Mouse (Mus musculus) liver, embryonic 15.5 days (tissue): ENCODE measurements around the gene Acot10. TPM values are rescaled to one million over a fixed set of nuclear protein-coding genes. Genes with fewer than 3 reads are reported as not detected.
"Not testable (repeated sequence)": the region's sequence is repeated elsewhere in the genome, so short reads cannot be mapped to it uniquely, and the experiment has no call there.

Source experiments
- ATAC-seq: fragments of 200-750 bp; cut with Nextera tagmentation; 2 replicates; pipeline ENCODE4 v1.8.0; 2017; ENCODE audit warnings: moderate number of reproducible peaks, mild to moderate bottlenecking, moderate library complexity; ENCODE audit not compliant: insufficient read depth
- H3K27ac ChIP-seq: fragments of 300-500 bp; sonication (generic); replicated peaks from 2 replicates; pipeline ENCODE4 v1.5.1; 2015; ENCODE audit warnings: mild to moderate bottlenecking, inconsistent platforms
- H3K27me3 ChIP-seq: fragments of 300-500 bp; sonication (generic); 2 replicates; pipeline ENCODE4 v1.6.1; 2015; ENCODE audit warnings: mild to moderate bottlenecking, inconsistent platforms
- H3K36me3 ChIP-seq: fragments of 300-500 bp; sonication (generic); replicated peaks from 2 replicates; pipeline ENCODE4 v1.6.1; 2015; ENCODE audit warnings: moderate library complexity, mild to moderate bottlenecking, inconsistent platforms
- H3K4me1 ChIP-seq: fragments of 300-500 bp; sonication (generic); replicated peaks from 2 replicates; pipeline ENCODE4 v1.6.1; 2015; ENCODE audit warnings: inconsistent platforms
- H3K4me2 ChIP-seq: fragments of 300-500 bp; sonication (generic); 2 replicates; pipeline ENCODE4 v1.6.1; 2015; ENCODE audit warnings: moderate library complexity, mild to moderate bottlenecking, inconsistent platforms
- H3K4me3 ChIP-seq: fragments of 300-500 bp; sonication (generic); replicated peaks from 2 replicates; pipeline ENCODE4 v1.5.1; 2015; ENCODE audit warnings: mild to moderate bottlenecking, inconsistent platforms
- H3K9ac ChIP-seq: fragments of 300-500 bp; sonication (generic); 2 replicates; pipeline ENCODE4 v1.6.1; 2015; ENCODE audit warnings: moderate library complexity, mild to moderate bottlenecking, inconsistent platforms
- H3K9me3 ChIP-seq: fragments of 300-500 bp; sonication (generic); replicated peaks from 2 replicates; pipeline ENCODE4 v1.6.1; 2016; ENCODE audit warnings: inconsistent platforms
- WGBS: fragments of 180-500 bp; shearing (Covaris S2); methylation state at CpG from one replicate; pipeline ENCODE4 v1.1.7; 2015; ENCODE audit warnings: mixed read lengths; ENCODE audit not compliant: insufficient replicate concordance; 5-methylcytosine and 5-hydroxymethylcytosine counted together
- polyA plus RNA-seq: library from polyadenylated mRNA; unstranded; fragments of >200 nt; fragmentation: Nextera tagmentation; extraction: Ambion mirVana; gene quantifications from 2 replicates; pipeline ENCODE4 v1.2.1, GENCODE M21; 2015

Gene Acot10
- polyA plus RNA-seq = not detected in 2 replicates

DNA sequence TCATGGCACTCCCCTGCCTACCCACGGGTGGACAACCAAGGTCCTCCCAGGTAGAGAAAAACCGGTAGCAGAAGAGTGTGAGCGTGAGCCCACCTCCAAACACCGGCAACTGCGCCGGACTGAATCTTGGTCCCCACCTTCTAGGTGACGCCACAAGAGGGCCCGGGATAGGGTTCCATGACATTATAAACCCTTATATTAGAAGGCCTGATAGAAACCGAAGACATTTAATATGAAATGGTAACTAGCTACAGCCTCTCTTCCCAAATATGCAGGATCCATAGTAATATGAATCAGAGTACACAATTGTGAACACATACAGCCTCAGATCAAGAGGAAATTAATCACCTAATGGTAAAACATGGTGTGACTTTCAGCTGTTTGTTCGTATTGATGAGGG is at the start of gene Acot10:
TSS of gene Acot10 (minus strand) at position 101 of the 400 bp plus-strand sequence.
- no peak within 1 kb of the TSS for H3K27ac ChIP-seq
- H3K36me3 ChIP-seq = no peaks in the 10 kb centered on the region
- no peak within 1 kb of the TSS for H3K4me3 ChIP-seq
- ATAC-seq = no peak
- H3K4me1 ChIP-seq = no peaks in the 10 kb centered on the region
- H3K9me3 ChIP-seq = no peaks in the 10 kb centered on the region
- no peaks in the 10 kb centered on the region for H3K27me3 ChIP-seq
- H3K9ac ChIP-seq = no peak within 1 kb of the TSS
- WGBS = 66% methylated on average over 10 of the region's 10 CpGs
- H3K4me2 ChIP-seq = no peak within 1 kb of the TSS

DNA sequence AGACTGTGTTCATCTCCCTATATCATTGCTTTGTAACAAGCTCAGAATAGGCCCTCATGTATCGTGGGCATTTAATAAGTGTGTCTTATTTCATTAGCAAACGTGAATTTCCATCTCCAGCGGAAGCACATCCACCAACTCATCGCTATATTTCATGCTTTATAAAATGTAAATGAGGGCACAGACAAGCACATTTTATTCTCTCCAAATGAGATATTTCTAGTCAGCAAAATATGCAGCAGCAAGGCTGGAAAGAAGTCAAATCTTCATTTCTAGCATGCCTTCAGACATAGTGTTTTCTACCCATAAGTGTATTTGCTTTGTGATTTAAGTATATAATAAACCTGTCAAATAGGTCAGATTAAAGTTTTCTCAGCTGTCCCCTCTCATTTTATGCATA is 45.3 kb upstream of the Acot10 start:
- no peak overlapping the region for H3K9ac ChIP-seq
- H3K27ac ChIP-seq = no peak overlapping the region
- H3K27me3 ChIP-seq = no peaks in the 10 kb centered on the region
- ATAC-seq = no peak
- 60% methylated on average over 4 of the region's 4 CpGs for WGBS
- H3K4me3 ChIP-seq = no peak overlapping the region
- H3K4me2 ChIP-seq = no peak overlapping the region
- H3K36me3 ChIP-seq = no peaks in the 10 kb centered on the region
- no peaks in the 10 kb centered on the region for H3K9me3 ChIP-seq
- no peaks in the 10 kb centered on the region for H3K4me1 ChIP-seq

DNA sequence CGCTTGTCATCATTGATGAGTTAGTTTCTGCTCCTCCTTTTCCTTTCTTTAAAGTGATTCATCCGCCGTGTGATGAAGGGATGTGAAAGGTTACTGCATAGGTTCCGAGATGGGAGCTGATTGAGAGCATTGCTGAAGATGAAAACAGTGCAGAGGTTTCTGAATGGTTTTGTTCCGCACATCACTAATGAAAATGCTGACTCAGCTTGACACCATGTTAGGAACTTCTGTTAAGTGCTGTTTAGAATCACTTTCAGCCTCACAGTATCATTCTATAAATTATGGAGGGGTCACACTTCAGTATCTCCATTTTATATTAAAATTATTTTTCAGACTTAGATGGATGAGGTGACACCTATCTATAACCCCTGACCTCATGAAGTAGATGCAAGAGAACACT is 29.7 kb upstream of the Acot10 start:
- no peaks in the 10 kb centered on the region for H3K27me3 ChIP-seq
- no peak overlapping the region for H3K4me3 ChIP-seq
- ATAC-seq = no peak
- no peak overlapping the region for H3K27ac ChIP-seq
- no peaks in the 10 kb centered on the region for H3K36me3 ChIP-seq
- no peak overlapping the region for H3K4me2 ChIP-seq
- H3K9ac ChIP-seq = no peak overlapping the region
- no peaks in the 10 kb centered on the region for H3K9me3 ChIP-seq
- no peaks in the 10 kb centered on the region for H3K4me1 ChIP-seq
- WGBS = 59% methylated on average over 5 of the region's 5 CpGs

DNA sequence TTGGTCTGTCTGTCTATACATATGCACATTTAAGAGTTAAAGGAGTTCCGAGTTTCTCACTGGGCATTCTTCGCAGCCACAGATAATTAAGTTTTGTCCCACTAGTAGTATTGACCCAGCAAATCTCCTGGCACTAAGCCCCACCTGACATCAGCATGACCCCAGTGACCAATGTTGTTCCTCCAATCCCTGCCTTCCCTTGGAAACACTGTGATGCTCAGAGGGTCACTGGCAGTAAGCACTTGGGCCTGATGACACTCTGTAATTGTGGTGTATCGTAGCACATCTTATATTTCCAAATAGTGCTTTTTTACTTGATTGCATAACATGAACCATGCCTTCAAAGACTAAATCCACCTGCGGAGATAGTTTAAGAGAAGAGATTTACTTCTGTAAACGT is 17.6 kb upstream of the Acot10 start:
- no peak overlapping the region for H3K9ac ChIP-seq
- no peak for ATAC-seq
- H3K4me2 ChIP-seq = no peak overlapping the region
- H3K4me3 ChIP-seq = no peak overlapping the region
- no peak overlapping the region for H3K27ac ChIP-seq
- no peaks in the 10 kb centered on the region for H3K27me3 ChIP-seq
- H3K9me3 ChIP-seq = no peaks in the 10 kb centered on the region
- H3K36me3 ChIP-seq = no peaks in the 10 kb centered on the region
- no peaks in the 10 kb centered on the region for H3K4me1 ChIP-seq
- WGBS = 68% methylated on average over 5 of the region's 5 CpGs

DNA sequence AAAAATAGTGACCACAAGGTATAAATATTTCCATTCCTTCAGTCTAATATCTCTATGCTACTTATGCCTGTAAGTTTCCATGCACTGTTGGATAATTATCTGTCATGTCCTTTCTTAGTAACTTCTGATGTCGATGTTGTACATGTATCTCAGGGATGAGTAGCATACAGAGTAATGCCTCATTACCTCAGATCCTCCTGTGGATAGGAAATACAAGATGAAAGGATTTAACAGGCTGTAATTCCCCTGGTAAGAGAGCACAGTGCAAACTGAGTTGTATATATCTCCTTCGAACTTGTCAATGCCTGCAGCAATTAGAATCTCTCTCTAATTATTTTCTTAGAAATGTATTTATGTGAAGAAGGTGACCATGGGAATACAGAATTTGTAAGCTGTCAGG is 16.2 kb upstream of the Acot10 start:
- Histone ChIP-seq H3K27ac (no peak overlapping the region), H3K4me1 (no peaks in the 10 kb centered on the region), H3K27me3 (no peaks in the 10 kb centered on the region), H3K36me3 (no peaks in the 10 kb centered on the region), H3K4me2 (no peak overlapping the region), H3K9ac (no peak overlapping the region), H3K4me3 (no peak overlapping the region), H3K9me3 (no peaks in the 10 kb centered on the region)
- 52% methylated on average over 2 of the region's 2 CpGs for WGBS
- no peak for ATAC-seq

DNA sequence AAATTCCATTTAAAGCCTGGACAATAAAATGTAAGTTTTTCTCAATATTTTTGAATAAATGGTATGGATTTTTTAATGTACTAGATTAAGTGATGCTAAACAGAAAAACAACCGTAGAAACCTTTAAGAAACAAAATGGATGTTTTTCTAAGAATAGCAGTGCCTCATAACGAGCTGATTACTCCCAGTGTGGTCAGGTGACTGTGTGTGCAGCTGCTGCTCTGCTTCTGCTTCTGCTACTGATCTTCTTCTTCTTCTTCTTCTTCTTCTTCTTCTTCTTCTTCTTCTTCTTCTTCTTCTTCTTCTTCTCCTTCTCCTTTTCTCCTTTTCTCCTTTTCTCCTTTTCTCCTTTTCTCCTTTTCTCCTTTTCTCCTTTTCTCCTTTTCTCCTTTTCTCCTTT is 3.0 kb upstream of the Acot10 start:
- not testable (repeated sequence) for H3K27ac ChIP-seq, H3K27me3 ChIP-seq, H3K36me3 ChIP-seq, H3K4me2 ChIP-seq, H3K9me3 ChIP-seq, H3K4me3 ChIP-seq, ATAC-seq, H3K9ac ChIP-seq, H3K4me1 ChIP-seq
- 47% methylated on average over 2 of the region's 2 CpGs for WGBS

DNA sequence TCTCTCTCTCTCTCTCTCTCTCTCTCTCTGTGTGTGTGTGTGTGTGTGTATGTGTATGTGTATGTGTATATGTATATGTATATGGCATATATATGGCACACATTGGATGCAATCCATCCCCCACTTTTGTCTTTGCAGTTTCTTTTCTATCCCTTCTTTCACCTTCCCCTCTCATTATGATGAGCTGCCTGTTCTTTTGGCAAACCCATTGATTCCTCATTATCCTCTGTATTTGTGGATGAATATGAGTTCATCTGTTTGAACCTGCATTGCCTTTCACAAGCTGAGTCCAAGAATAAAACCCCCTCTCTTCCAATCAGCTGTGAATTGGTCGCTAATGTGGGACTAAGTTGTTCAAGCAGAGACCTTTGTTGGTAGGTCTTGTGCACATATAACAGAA is 1.4 kb upstream of the Acot10 start:
- Histone ChIP-seq H3K9ac (no peak overlapping the region), H3K4me3 (no peak overlapping the region), H3K27ac (no peak overlapping the region), H3K36me3 (no peaks in the 10 kb centered on the region), H3K4me1 (no peaks in the 10 kb centered on the region), H3K4me2 (no peak overlapping the region), H3K9me3 (no peaks in the 10 kb centered on the region), H3K27me3 (no peaks in the 10 kb centered on the region)
- ATAC-seq = no peak
- WGBS = 48% methylated on average over 1 of the region's 1 CpGs

DNA sequence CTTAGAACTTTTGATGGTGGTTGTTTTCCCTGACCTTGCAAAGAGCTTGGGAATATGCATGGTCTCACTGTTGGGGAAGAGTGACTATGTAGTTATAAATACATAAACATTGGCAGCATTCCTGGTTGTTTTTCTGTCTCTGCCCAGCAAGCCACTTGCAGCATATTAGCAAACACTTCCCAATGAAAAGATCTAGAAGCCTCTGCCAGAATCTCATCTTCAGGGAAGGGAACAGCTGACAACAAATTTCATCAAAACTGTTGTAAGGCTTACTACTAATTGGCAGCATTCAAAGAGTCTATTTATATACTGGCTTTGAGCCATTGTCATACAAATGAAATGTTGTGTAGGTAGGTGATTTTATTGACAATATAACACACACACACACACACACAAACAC is 800 bp upstream of the Acot10 start:
- no peaks in the 10 kb centered on the region for H3K4me1 ChIP-seq
- H3K27me3 ChIP-seq = no peaks in the 10 kb centered on the region
- H3K4me3 ChIP-seq = no peak overlapping the region
- no peak overlapping the region for H3K27ac ChIP-seq
- H3K9me3 ChIP-seq = no peaks in the 10 kb centered on the region
- H3K9ac ChIP-seq = no peak overlapping the region
- H3K36me3 ChIP-seq = no peaks in the 10 kb centered on the region
- no peak overlapping the region for H3K4me2 ChIP-seq
- no peak for ATAC-seq

DNA sequence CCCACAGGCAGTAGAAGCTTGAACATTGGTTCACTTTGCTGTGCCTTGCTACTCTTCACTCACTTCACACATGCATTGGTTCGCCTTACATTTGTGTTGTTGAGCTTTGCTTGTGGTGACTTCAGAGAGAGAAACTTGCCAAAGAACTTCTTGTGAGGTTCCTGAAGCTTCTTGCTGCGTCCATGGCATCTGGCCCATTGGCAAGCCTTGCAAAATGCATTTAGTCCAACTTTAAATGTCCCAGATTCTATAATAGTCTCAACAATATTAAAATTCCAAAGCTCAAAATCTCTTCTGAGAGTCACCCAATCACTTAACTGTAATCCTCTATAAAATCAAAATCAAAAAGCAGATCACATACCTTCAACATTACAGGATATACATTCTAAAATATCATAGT is 6.3 kb downstream of the Acot10 start:
- no peaks in the 10 kb centered on the region for H3K4me1 ChIP-seq
- H3K4me3 ChIP-seq = no peak overlapping the region
- H3K27me3 ChIP-seq = no peaks in the 10 kb centered on the region
- H3K9me3 ChIP-seq = no peaks in the 10 kb centered on the region
- ATAC-seq = no peak
- no peak overlapping the region for H3K9ac ChIP-seq
- no peaks in the 10 kb centered on the region for H3K36me3 ChIP-seq
- no peak overlapping the region for H3K27ac ChIP-seq
- no peak overlapping the region for H3K4me2 ChIP-seq
- WGBS = 50% methylated on average over 2 of the region's 2 CpGs

DNA sequence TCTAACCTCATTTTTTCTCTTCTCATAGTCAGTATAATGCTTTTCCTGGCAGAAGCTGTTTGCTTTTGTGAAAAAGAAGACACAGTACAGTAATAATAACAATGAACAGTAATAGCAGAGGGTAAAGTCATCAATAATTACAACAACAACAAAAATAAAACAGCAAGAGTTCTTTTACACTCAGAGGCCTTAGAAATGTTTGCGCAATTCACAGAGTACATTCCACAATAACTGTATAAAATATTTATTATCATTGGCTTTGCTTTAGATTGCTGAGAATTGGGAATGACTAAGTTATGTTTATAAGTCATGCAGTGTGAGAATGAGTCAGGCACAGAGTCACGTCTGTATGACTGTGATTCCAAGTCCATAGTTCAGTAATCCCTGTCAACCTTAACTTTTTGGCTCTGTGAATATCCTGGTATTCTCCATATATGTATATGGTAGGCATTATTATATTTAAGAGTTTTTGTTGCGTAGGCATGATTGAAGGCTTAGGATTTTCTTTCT is 23.6 kb downstream of the Acot10 start:
- ATAC-seq = no peak
- H3K9ac ChIP-seq = no peak overlapping the region
- 54% methylated on average over 3 of the region's 3 CpGs for WGBS
- no peaks in the 10 kb centered on the region for H3K27me3 ChIP-seq
- H3K9me3 ChIP-seq = no peaks in the 10 kb centered on the region
- H3K4me1 ChIP-seq = no peaks in the 10 kb centered on the region
- H3K27ac ChIP-seq = no peak overlapping the region
- no peak overlapping the region for H3K4me2 ChIP-seq
- no peak overlapping the region for H3K4me3 ChIP-seq
- no peaks in the 10 kb centered on the region for H3K36me3 ChIP-seq

DNA sequence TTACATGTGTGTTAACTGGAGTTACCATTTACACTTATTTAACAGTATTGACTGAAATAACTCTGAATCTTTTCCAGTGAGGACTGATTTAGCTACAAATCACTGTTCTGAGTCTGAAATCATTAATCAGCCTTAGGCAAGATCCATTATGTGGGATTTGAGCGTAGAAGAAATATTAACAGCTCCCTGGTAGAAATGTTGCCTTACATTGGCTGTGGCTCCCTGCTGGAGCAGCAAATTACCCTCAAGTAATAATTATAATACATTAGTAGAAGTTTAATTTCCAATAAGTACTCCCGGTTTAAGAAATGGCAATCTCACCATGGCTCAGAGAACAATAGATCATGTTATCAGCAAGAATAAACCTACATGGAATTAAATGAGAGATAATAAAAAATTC is 27.4 kb downstream of the Acot10 start:
- Histone ChIP-seq H3K4me2 (no peak overlapping the region), H3K9me3 (no peaks in the 10 kb centered on the region), H3K4me1 (no peaks in the 10 kb centered on the region), H3K27me3 (no peaks in the 10 kb centered on the region), H3K27ac (no peak overlapping the region), H3K36me3 (no peaks in the 10 kb centered on the region), H3K4me3 (no peak overlapping the region), H3K9ac (no peak overlapping the region)
- 62% methylated on average over 2 of the region's 2 CpGs for WGBS
- ATAC-seq = no peak

DNA sequence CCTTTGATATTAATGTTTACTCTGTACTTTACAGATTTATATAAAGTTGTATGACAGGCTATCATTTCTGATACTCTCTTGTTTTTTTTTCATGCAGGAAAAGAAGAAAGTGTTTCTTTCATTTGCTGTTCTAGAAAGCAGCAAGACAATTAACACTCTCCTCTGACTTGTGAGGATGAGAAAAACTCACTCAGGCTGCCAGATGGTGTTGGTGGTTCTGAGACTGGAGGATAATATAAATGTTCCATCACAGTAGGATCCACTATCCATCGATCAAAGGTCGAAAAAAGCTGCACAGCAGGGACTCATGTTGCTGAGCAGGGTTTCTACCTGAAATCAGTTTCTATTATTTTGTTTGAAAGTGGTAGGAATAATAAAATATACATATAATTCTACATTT is 32.0 kb downstream of the Acot10 start:
- WGBS = 58% methylated on average over 2 of the region's 2 CpGs
- Histone ChIP-seq H3K9ac (no peak overlapping the region), H3K27me3 (no peaks in the 10 kb centered on the region), H3K9me3 (no peaks in the 10 kb centered on the region), H3K4me2 (no peak overlapping the region), H3K27ac (no peak overlapping the region), H3K4me3 (no peak overlapping the region), H3K36me3 (no peaks in the 10 kb centered on the region), H3K4me1 (no peaks in the 10 kb centered on the region)
- no peak for ATAC-seq
